Mouse (Mus musculus) embryonic fibroblast, embryonic 13.5 days (primary cell): ENCODE measurements around the gene Cd3eap. TPM values are rescaled to one million over a fixed set of nuclear protein-coding genes. Genes with fewer than 3 reads are reported as not detected.
A peak's percentile ranks its signal among the peaks of the same experiment; 100 is the strongest.

Experiments used
- H3K27ac ChIP-seq: 2 replicates; pipeline ENCODE4 v1.5.1; 2012; ENCODE audit warnings: low read length, control low read depth, inconsistent platforms; ENCODE audit not compliant: insufficient read depth
- H3K4me1 ChIP-seq: 2 replicates; pipeline ENCODE4 v1.6.1; 2011; ENCODE audit warnings: low read length; ENCODE audit not compliant: control insufficient read depth, insufficient read depth
- H3K4me3 ChIP-seq: 2 replicates; pipeline ENCODE4 v1.5.1; 2011; ENCODE audit warnings: mild to moderate bottlenecking, control low read depth, low read length; ENCODE audit not compliant: insufficient read depth
- CTCF ChIP-seq: IDR thresholded peaks from 2 replicates; pipeline ENCODE4 v1.5.1; 2011; ENCODE audit warnings: mild to moderate bottlenecking, control low read depth, low read length, moderate library complexity, borderline replicate concordance; ENCODE audit not compliant: insufficient read depth
- POLR2A ChIP-seq: IDR thresholded peaks from 2 replicates; pipeline ENCODE4 v1.6.1; 2011; ENCODE audit warnings: low read depth, mild to moderate bottlenecking, control low read depth, low read length, moderate library complexity
- polyA plus RNA-seq: library from polyadenylated mRNA; stranded (reverse); fragments of >200 nt; gene quantifications from 2 replicates; pipeline ENCODE4 v1.2.4, GENCODE M21; 2011; ENCODE audit warnings: low read depth; ENCODE audit not compliant: missing spikeins, insufficient read length

Cd3eap gene
- polyA plus RNA-seq, 1 experiment: 13.3 TPM

- H3K4me1 ChIP-seq: no peaks in the 10 kb centered on the region; the same call in 1 of the 2 replicates
- no peak overlapping the region for H3K27ac ChIP-seq
- H3K4me3 ChIP-seq: no peak overlapping the region
- TF ChIP-seq CTCF (peak; percentile 87), POLR2A (no peak)
Observed at GRCm38 (mm10) chr7:19363881-19364280, 4.6 kb upstream of the Cd3eap start.

DNA sequence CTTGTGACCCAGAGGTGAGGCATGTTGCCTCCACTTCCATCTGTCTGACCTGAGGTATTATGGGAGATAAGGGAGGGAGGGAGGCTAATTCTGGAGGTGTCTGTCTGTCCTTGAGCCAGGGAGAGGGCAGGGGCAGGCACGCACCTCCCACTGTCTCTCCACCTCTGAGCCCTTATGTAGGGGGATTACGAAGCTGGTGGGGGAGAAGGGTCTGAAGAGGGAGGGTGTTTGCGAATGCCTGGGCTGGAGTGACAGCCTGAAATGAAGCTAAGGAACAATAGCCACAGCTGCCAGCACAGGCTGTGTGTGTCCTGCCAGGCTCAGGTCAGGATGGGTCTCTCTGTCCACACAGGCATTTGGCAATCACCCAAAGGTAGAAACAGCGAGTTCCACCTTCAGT lies 3.0 kb upstream of the Cd3eap start:
- Histone ChIP-seq H3K4me3 (peak overlapping the region; percentile 72), H3K4me1 (peaks cover 2% of the 10 kb centered on the region), H3K27ac (no peak overlapping the region)
- TF ChIP-seq POLR2A (no peak), CTCF (no peak)

- H3K27ac ChIP-seq: peak overlapping the region; percentile 13; the same call in 1 of the 2 replicates
Observed at GRCm38 (mm10) chr7:19361720-19362119, 2.4 kb upstream of the Cd3eap start.

DNA sequence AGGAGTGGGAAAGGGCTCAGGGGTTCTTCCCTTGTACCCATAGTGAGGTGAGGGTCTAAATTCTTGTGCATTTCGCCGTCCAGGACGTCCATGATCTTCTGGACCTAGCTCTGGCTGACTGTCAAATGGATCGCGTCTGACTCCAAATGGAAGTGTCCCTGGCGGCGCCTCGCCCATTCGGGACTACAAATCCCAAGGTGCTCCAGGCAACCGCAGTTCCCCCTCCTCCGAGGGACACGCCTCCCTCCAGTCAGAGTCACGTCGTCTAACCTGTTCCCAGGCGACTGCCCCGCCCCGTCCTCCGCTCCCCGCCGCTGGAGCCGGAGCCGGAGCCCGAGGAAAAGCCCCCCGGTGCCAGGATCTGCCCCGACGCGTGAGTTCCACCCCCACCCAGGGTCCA lies 1.7 kb upstream of the Cd3eap start:
- Histone ChIP-seq H3K4me3 (peak overlapping the region; percentile 72), H3K4me1 (peaks cover 2% of the 10 kb centered on the region), H3K27ac (peak overlapping the region; percentile 90)
- TF ChIP-seq POLR2A (peak; percentile 55), CTCF (no peak)

More at GRCm38 (mm10) chr7:19361720-19362119, 2.4 kb upstream of the Cd3eap start:
- TF ChIP-seq POLR2A (no peak), CTCF (peak; percentile 71)
- H3K4me1 ChIP-seq: peaks cover 2% of the 10 kb centered on the region
- peak overlapping the region; percentile 72 for H3K4me3 ChIP-seq

GRCm38 (mm10) chr7:19359892-19360641 lies 784 bp upstream of the Cd3eap start:
- H3K4me3 ChIP-seq: peak overlapping the region; percentile 52
- TF ChIP-seq CTCF (no peak), POLR2A (peak; percentile 67)
- H3K27ac ChIP-seq: peak overlapping the region; percentile 90
- H3K4me1 ChIP-seq: peaks cover 2% of the 10 kb centered on the region

- Histone ChIP-seq H3K27ac (no peak overlapping the region), H3K4me1 (peaks cover 2% of the 10 kb centered on the region), H3K4me3 (peak overlapping the region; percentile 52)
- TF ChIP-seq POLR2A: no peak
- TF ChIP-seq CTCF: no peak
Observed at GRCm38 (mm10) chr7:19358634-19359033, 649 bp downstream of the Cd3eap start.

DNA sequence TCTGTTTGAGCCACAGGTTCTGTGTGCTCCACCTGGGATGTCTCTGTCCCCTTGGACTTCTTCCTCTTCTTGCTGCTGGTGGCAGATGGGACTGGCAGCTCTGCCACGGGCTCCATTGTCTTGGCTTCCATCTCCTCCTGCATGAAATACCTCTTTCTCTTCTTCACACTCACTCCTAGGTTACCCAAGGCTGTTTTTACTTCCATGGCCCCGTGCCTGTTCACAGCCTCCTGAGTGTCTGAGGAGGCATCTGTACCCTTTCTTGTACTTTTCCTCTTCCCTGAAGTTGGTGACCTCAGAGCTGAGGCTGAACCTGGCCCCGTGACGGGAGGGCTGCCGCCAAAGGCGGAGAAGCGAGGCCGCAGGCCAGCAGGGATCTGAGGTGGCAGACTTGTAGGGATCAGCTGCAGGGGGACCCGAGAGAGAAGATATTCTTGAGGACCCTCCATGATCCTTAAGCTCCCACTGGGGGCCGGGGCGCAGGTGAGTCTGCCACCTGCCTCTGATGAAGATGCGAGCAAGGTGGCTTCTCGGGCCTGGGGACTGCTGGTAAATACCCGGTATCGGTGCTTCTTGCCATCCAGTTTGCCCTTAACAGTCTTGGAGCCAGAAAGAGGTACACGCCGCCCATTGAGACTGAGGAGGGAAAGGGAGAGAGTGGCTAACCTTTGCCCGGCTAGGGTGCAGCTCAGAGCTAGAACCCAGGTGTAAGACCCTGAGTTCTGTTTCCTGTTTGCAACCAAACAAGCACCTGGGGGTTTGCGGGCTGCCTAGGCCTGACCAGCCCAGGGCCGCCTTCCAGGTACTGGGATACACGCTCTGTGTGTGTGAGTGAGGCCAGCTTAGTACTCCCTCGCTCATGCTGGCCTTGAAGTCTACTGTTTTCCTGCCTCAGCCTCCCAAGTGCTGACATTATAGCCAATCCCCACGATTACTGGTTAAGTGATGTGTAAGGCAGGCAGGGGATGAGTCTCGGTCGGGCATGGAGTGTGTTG lies 1.6 kb downstream of the Cd3eap start:
- Histone ChIP-seq H3K4me1 (peaks cover 2% of the 10 kb centered on the region), H3K27ac (no peak overlapping the region), H3K4me3 (peak overlapping the region; percentile 52)
- TF ChIP-seq POLR2A: no peak

- no peak for TF ChIP-seq POLR2A
- no peak for TF ChIP-seq CTCF
- Histone ChIP-seq H3K4me3 (no peak overlapping the region), H3K4me1 (peaks cover 2% of the 10 kb centered on the region), H3K27ac (no peak overlapping the region)
Observed at GRCm38 (mm10) chr7:19356311-19356710, 3.0 kb downstream of the Cd3eap start.

GRCm38 (mm10) chr7:19354991-19355390 lies 4.3 kb downstream of the Cd3eap start:
- Histone ChIP-seq H3K4me1 (peaks cover 2% of the 10 kb centered on the region), H3K27ac (no peak overlapping the region), H3K4me3 (no peak overlapping the region)
- TF ChIP-seq CTCF: no peak
- no peak for TF ChIP-seq POLR2A
